13 mouse cellular contexts compared by ENCODE assay signal in genomic region chr2:116052688-116053421, GRCm38 (mm10). TPM values are rescaled to one million over a fixed set of nuclear protein-coding genes. Genes with fewer than 3 reads are reported as not detected.
A peak's percentile ranks its signal among the peaks of the same experiment; 100 is the strongest.
DNase-seq lines count a peak whose midpoint lies in the region; ATAC-seq and TF ChIP-seq lines count a peak whose summit lies in the region.
"Had no signal": no experiment of that assay in that cellular context is flagged by ENCODE, and none has a peak within 500 bp of the region (broad histone marks: within the 10 kb centered on the region; RNA-seq: fewer than 3 reads in every experiment).

No protein-coding gene starts in this region.

- no peaks in the 10 kb centered on the region for H3K9me3 ChIP-seq in intestine, embryonic 14.5 days (ENCODE audit: control insufficient read depth, low read length)
- H3K9me3 ChIP-seq in intestine, postnatal 0 days (ENCODE audit: control insufficient read depth): no peaks in the 10 kb centered on the region
- H3K9me3 ChIP-seq in forebrain, embryonic 10.5 days: no peaks in the 10 kb centered on the region
- no peaks in the 10 kb centered on the region for H3K9me3 ChIP-seq in hindbrain, embryonic 14.5 days (ENCODE audit: control insufficient read depth, low read length)
- H3K9me3 ChIP-seq in neural tube, embryonic 15.5 days (replicated peaks): no peaks in the 10 kb centered on the region
- H3K9me3 ChIP-seq: limb, embryonic 15.5 days had no signal

- H3K4me2 ChIP-seq in intestine, embryonic 14.5 days (ENCODE audit: low read length): peak overlapping the region; percentile 36
- H3K4me2 ChIP-seq in intestine, postnatal 0 days (replicated peaks; ENCODE audit: low read depth): no peak overlapping the region
- peak overlapping the region; percentile 46 for H3K4me2 ChIP-seq in hindbrain, embryonic 14.5 days (replicated peaks)
- peak overlapping the region; percentile 43 for H3K4me2 ChIP-seq in neural tube, embryonic 15.5 days
- H3K4me2 ChIP-seq: limb, embryonic 15.5 days had no signal

- intact Hi-C loops in gastrocnemius, adult 2 months (cut with DNase I): no loop called here

- H3K4me3 ChIP-seq in intestine, embryonic 14.5 days (ENCODE audit: low read depth, low read length): no peak overlapping the region
- no peak overlapping the region for H3K4me3 ChIP-seq in intestine, postnatal 0 days (ENCODE audit: low read depth, low read length)
- no peak overlapping the region for H3K4me3 ChIP-seq in forebrain, embryonic 10.5 days
- H3K4me3 ChIP-seq in hindbrain, embryonic 14.5 days (replicated peaks; ENCODE audit: low read length): peak overlapping the region; percentile 31
- no peak overlapping the region for H3K4me3 ChIP-seq in neural tube, embryonic 15.5 days (replicated peaks)
- no peak overlapping the region for H3K4me3 ChIP-seq in gastrocnemius, adult 2 months
- H3K4me3 ChIP-seq: limb, embryonic 15.5 days; myocyte had no signal

- peak; percentile 48 for DNase-seq in intestine, embryonic 14.5 days (ENCODE audit: low spot score)
- DNase-seq in forebrain, embryonic 10.5 days (ENCODE audit: extremely low spot score, low spot score): peak; percentile 9
- DNase-seq in hindbrain, embryonic 14.5 days (ENCODE audit: low spot score): no peak
- DNase-seq in adrenal gland, postnatal 10 days: no peak
- no peak for DNase-seq in gastrocnemius, adult 2 months
- DNase-seq in adrenal gland, postnatal 36 days: no peak
- DNase-seq: lung, postnatal 10 days; right cerebral cortex, postnatal 4 days; thymus, postnatal 14 days had no signal

- peaks cover 21% of the 10 kb centered on the region; the same call in 1 of the 2 replicates for H3K36me3 ChIP-seq in intestine, embryonic 14.5 days (ENCODE audit: control insufficient read depth, insufficient read depth, low read length)
- H3K36me3 ChIP-seq in intestine, postnatal 0 days (ENCODE audit: control insufficient read depth, insufficient read depth): no peaks in the 10 kb centered on the region
- peaks cover 46% of the 10 kb centered on the region for H3K36me3 ChIP-seq in forebrain, embryonic 10.5 days (replicated peaks)
- H3K36me3 ChIP-seq in hindbrain, embryonic 14.5 days (replicated peaks; ENCODE audit: control insufficient read depth, insufficient read depth): peaks cover 15% of the 10 kb centered on the region
- no peaks in the 10 kb centered on the region for H3K36me3 ChIP-seq in neural tube, embryonic 15.5 days
- H3K36me3 ChIP-seq: limb, embryonic 15.5 days had no signal

- peaks cover 29% of the 10 kb centered on the region for H3K4me1 ChIP-seq in intestine, embryonic 14.5 days (replicated peaks; ENCODE audit: control insufficient read depth, insufficient read depth, low read length)
- H3K4me1 ChIP-seq in intestine, postnatal 0 days (replicated peaks; ENCODE audit: control insufficient read depth, insufficient read depth, low read length): no peaks in the 10 kb centered on the region
- peaks cover 46% of the 10 kb centered on the region for H3K4me1 ChIP-seq in forebrain, embryonic 10.5 days
- H3K4me1 ChIP-seq in hindbrain, embryonic 14.5 days (replicated peaks; ENCODE audit: control insufficient read depth, insufficient read depth, low read length): peaks cover 38% of the 10 kb centered on the region
- H3K4me1 ChIP-seq in neural tube, embryonic 15.5 days: peaks cover 20% of the 10 kb centered on the region
- H3K4me1 ChIP-seq: limb, embryonic 15.5 days had no signal

- peak overlapping the region; percentile 36 for H3K27ac ChIP-seq in intestine, embryonic 14.5 days (ENCODE audit: low read depth)
- no peak overlapping the region for H3K27ac ChIP-seq in intestine, postnatal 0 days (ENCODE audit: low read depth, low read length)
- no peak overlapping the region for H3K27ac ChIP-seq in forebrain, embryonic 10.5 days
- peak overlapping the region; percentile 52 for H3K27ac ChIP-seq in hindbrain, embryonic 14.5 days
- H3K27ac ChIP-seq in neural tube, embryonic 15.5 days (replicated peaks): no peak overlapping the region
- H3K27ac ChIP-seq in gastrocnemius, adult 2 months: no peak overlapping the region
- H3K27ac ChIP-seq: limb, embryonic 15.5 days had no signal

- no peaks in the 10 kb centered on the region for H3K27me3 ChIP-seq in intestine, embryonic 14.5 days (replicated peaks; ENCODE audit: control insufficient read depth, insufficient read depth, low read length)
- H3K27me3 ChIP-seq in intestine, postnatal 0 days (replicated peaks; ENCODE audit: control insufficient read depth, insufficient read depth, low read length): peaks cover 2% of the 10 kb centered on the region; the same call in 1 of the 2 replicates
- H3K27me3 ChIP-seq in forebrain, embryonic 10.5 days (ENCODE audit: poor library complexity, severe bottlenecking): peaks cover 27% of the 10 kb centered on the region
- H3K27me3 ChIP-seq in hindbrain, embryonic 14.5 days (ENCODE audit: control insufficient read depth, insufficient read depth, low read length): no peaks in the 10 kb centered on the region
- H3K27me3 ChIP-seq in neural tube, embryonic 15.5 days (replicated peaks): no peaks in the 10 kb centered on the region

- H3K9ac ChIP-seq in intestine, embryonic 14.5 days (ENCODE audit: low read length): no peak overlapping the region
- no peak overlapping the region for H3K9ac ChIP-seq in intestine, postnatal 0 days (ENCODE audit: low read depth, low read length)
- peak overlapping the region; percentile 60 for H3K9ac ChIP-seq in hindbrain, embryonic 14.5 days
- no peak overlapping the region for H3K9ac ChIP-seq in neural tube, embryonic 15.5 days (replicated peaks)
- H3K9ac ChIP-seq: limb, embryonic 15.5 days had no signal

- no peak for TF ChIP-seq CTCF in intestine, postnatal 0 days (IDR thresholded peaks at IDR 0.05; ENCODE audit: low read depth)
- TF ChIP-seq CTCF in gastrocnemius, adult 2 months (IDR thresholded peaks at IDR 0.05): no peak

- ATAC-seq in intestine, embryonic 14.5 days (replicated peaks; ENCODE audit: low FRiP score, low TSS enrichment, low read depth): 0 out of 2 replicates have a peak, but pooled peaks have one; percentile 12
- ATAC-seq in intestine, postnatal 0 days: no peak
- no peak for ATAC-seq in hindbrain, embryonic 14.5 days (ENCODE audit: low FRiP score)
- ATAC-seq in neural tube, embryonic 15.5 days (ENCODE audit: low FRiP score): no peak

RNA-seq across cellular contexts. Expression of gene Meis2, which starts 12.8 kb away (rescaled TPM):
- polyA plus RNA-seq in intestine, embryonic 14.5 days (2014; fragmentation: Nextera tagmentation; extraction: Ambion mirVana): 67.3 and 73.2 TPM in 2 replicates
- polyA plus RNA-seq in intestine, postnatal 0 days (2015; fragmentation: Nextera tagmentation; extraction: Ambion mirVana): 13.1 and 14.0 TPM in 2 replicates
- 32.5 TPM in 2 replicates for polyA plus RNA-seq in forebrain, embryonic 10.5 days (2016; fragmentation: Nextera tagmentation; extraction: Ambion mirVana)
- 136 and 159 TPM in 2 replicates for polyA plus RNA-seq in hindbrain, embryonic 14.5 days (2014; fragmentation: Nextera tagmentation; extraction: Ambion mirVana)
- polyA plus RNA-seq in neural tube, embryonic 15.5 days (2015; fragmentation: Nextera tagmentation; extraction: Ambion mirVana): 74.4 and 95.5 TPM in 2 replicates
- total RNA-seq in adrenal gland, postnatal 10 days (2021): 100 to 1,000 TPM in 1 of 2 experiments, 10 to 100 TPM in 1; 93.8 to 104 TPM
- total RNA-seq in gastrocnemius, adult 2 months (2021): 1 to 10 TPM in 1 of 2 experiments, under 1 TPM in 1; 0.84 to 1.3 TPM
- 100 to 1,000 TPM; 224 to 238 TPM for total RNA-seq in adrenal gland, postnatal 36 days (2021)

Comparison
In these comparisons a context has a peak if more than half of its experiments do, and no peak if none do; other contexts are left out.
1. H3K27ac ChIP-seq: peak in intestine, embryonic 14.5 days (single experiment) and hindbrain, embryonic 14.5 days (single experiment); none in intestine, postnatal 0 days (single experiment), forebrain, embryonic 10.5 days (single experiment), neural tube, embryonic 15.5 days (single experiment) and gastrocnemius, adult 2 months (single experiment).
2. DNase-seq: peak in intestine, embryonic 14.5 days (single experiment) and forebrain, embryonic 10.5 days (single experiment); none in hindbrain, embryonic 14.5 days (single experiment), adrenal gland, postnatal 10 days (single experiment), gastrocnemius, adult 2 months (single experiment) and adrenal gland, postnatal 36 days (0 of 2).